Mouse (Mus musculus) testis, postnatal 14 days (tissue): ENCODE data around the gene Gabra3.

Source experiments
- DNase-seq: peaks from one replicate; pipeline ENCODE4 v3.0.0; 2021; ENCODE audit warnings: low spot score

Gene Gabra3

DNA sequence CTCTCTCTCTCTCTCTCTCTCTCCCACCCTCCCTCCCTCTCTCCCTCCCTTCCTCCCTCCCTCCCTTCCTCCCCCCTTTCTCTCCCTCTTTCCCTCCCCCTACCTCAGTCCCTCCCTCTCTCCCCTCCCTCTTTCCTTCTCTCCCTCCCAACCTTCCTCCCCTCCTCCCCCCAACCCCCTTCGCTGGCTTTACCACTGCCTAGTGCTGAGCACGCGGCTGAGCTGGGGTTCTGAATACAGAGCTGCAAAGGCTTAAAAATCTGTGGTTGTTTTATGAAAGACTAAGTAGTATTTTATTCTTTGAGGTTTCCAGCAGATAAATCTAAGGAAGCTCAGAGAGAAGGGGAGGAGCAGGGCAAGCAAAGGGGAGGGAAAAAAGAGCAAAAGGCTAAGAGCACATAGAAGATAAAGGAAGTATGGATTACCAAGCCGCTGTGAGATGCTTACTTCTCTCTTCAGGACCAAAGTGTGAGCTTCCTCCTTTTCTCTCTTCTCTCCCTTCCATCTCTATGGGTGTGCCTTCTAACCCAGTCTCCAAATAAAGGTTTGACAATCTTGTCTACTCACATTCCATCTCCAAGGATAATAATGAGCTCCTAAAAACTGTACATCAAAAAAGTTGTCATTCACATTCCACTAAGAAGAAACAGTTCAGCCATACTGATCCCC, at the start of gene Gabra3:
Gabra3 (minus strand) TSS at position 619 of the 669 bp plus-strand sequence.
- no peak for DNase-seq

- no peak for DNase-seq
Observed at GRCm38 (mm10) chrX:72655789-72656188, 859 bp downstream of the Gabra3 start.

- no peak for DNase-seq
Observed at GRCm38 (mm10) chrX:72655381-72655780, 1.3 kb downstream of the Gabra3 start.

DNA sequence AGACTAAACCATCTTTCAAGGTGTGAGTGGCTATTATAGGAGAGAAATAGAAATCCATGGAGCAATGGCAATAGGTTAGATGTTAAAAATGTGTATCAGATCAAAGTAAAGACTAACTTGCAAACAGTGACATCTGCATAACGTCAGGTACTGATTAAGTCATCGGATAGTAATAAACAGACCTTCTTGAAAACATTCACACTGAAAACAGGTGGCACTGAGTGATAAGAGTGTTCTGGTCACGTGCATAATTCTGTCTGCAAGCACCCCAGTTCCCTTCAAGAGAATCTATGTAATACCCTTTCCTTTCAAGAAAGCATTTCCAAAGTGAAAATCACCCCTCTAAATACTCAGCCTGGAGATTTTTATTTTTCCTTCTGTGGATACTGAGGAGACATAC, 6.0 kb downstream of the Gabra3 start:
- DNase-seq = no peak

DNA sequence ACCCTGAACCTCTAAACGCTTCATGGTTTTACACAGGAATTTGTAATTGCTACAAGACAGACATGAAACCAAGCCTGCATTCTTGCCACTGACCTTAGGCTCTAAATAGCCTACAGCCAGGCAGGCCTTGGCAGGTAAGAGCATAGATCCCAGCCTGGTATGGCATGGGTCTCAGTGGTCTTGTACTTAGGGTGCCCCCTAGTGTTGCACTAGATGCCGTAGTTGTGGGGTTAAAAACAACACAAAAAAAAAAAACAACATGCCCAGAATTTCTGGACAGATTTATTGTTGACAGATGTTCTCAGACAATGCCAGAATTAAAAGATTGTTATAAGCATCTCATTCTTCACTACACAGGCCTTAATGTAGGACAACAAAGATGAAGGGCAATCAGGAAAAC, 12.0 kb downstream of the Gabra3 start:
- no peak for DNase-seq

- no peak for DNase-seq
Observed at GRCm38 (mm10) chrX:72497284-72497683, 159.4 kb downstream of the Gabra3 start.

- no peak for DNase-seq
Observed at GRCm38 (mm10) chrX:72489806-72490205, 166.8 kb downstream of the Gabra3 start.

- DNase-seq = peak; percentile 15
Observed at GRCm38 (mm10) chrX:72386758-72387157, 269.9 kb downstream of the Gabra3 start, which contains the start of gene Magea10. TSS of gene Magea10 (minus strand) at chrX:72386858.
